Mouse (Mus musculus): ENCODE results near the gene Neurl3. TPM values are rescaled to one million over a fixed set of nuclear protein-coding genes. Genes with fewer than 3 reads are reported as not detected.

The Neurl3 gene
- 10.2 and 10.6 TPM in 2 replicates for polyA plus RNA-seq (2012; rRNA removed)

DNA sequence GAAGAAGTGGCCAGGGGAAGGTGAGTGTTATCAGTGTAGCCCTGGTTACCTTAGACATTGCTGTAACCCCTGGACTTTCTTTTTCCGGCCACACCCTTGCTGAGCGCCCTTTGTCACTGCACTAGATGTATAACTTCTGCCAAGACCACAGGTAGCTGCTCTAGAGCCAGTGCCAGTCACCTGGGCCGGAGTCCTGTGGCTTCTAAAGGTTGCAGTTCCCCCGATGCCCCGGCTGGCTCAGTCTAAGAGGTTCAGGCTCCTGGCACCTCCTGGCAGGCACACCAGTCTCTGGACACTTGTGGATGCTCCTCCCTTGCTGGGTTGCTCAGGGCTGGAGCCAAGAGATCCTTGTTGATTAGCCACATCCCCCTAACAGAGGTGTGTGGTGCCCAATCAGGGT is at the start of gene Neurl3:
Gene Neurl3, minus strand, starts transcription at position 225 of the 400 bp plus-strand sequence.

GRCm38 (mm10) chr1:36307495-36308280 is 33.2 kb upstream of the Neurl3 start, which contains the start of gene Arid5a:
Gene Arid5a, plus strand, starts transcription at chr1:36307733.

DNA sequence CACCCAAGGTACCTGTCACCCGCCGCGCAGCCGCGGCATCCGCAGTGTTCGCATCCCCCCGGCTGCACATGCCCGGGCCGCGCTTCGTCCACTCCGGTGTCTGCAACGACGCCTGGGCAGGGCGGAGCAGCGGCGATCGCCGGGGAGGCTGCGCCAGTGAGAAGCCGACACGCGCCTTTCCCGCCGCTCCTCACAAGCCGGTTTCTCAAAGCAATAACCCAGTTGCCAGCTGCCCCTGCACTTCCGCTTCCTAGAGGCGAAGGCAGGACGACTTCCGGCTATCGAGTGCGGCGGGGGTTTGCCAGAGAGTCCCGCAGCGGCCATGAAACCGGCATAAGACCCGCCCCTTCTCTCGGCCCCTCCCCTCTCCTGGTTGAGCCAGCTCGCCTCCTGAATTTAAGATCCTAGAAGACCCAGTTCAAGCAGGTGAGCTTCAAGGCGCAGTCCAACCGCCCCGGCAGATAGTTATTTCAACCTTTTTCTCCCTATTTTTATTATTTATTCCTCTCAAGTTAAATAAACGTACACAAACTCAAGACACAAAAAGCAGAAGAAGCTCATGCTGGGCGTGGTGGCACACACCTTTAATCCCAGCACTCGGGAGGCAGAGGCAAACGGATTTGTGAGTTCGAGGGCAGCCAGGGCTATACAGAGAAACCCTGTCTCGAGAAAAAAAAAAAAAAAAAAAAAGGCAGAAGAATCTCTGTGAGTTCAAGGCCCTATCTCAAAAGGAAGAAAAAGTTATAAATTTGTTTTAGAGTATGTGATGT is 30.2 kb downstream of the Neurl3 start, which contains the start of gene Uggt1:
Gene Uggt1, minus strand, starts transcription at position 663 of the 770 bp plus-strand sequence.

Other genes starting within 250 kb of the Neurl3 start
- 83.9 and 99.4 TPM in 2 replicates for gene Hs6st1, start 206.3 kb downstream of the Neurl3 start, polyA plus RNA-seq (2012; rRNA removed)
- 19.1 and 20.5 TPM in 2 replicates for gene Uggt1, start 30.0 kb downstream of the Neurl3 start, polyA plus RNA-seq (2012; rRNA removed)
- gene Arid5a, start 33.1 kb upstream of the Neurl3 start, polyA plus RNA-seq (2012; rRNA removed): 13.0 and 14.3 TPM in 2 replicates
- 57.5 and 72.5 TPM in 2 replicates for gene Kansl3, start 94.5 kb upstream of the Neurl3 start, polyA plus RNA-seq (2012; rRNA removed)
- 0.03 and 0.09 TPM in 2 replicates for gene Fer1l5, start 97.6 kb upstream of the Neurl3 start, polyA plus RNA-seq (2012; rRNA removed)
- 18.5 and 19.4 TPM in 2 replicates for gene Lman2l, start 170.6 kb upstream of the Neurl3 start, polyA plus RNA-seq (2012; rRNA removed)
- 8.8 and 9.3 TPM in 2 replicates for gene Cnnm4, start 196.9 kb upstream of the Neurl3 start, polyA plus RNA-seq (2012; rRNA removed)
- gene Cnnm3, start 237.2 kb upstream of the Neurl3 start, polyA plus RNA-seq (2012; rRNA removed): 35.3 and 39.6 TPM in 2 replicates